Mouse (Mus musculus) neural tube, embryonic 11.5 days (tissue): ENCODE data around the gene Crocc. TPM values are rescaled to one million over a fixed set of nuclear protein-coding genes. Genes with fewer than 3 reads are reported as not detected.

Source experiments
- polyA plus RNA-seq: library from polyadenylated mRNA; unstranded; fragments of >200 nt; fragmentation: Nextera tagmentation; extraction: Ambion mirVana; gene quantifications from 2 replicates; pipeline ENCODE4 v1.2.1, GENCODE M21; 2014

The Crocc gene
- polyA plus RNA-seq, 1 experiment from 2014 or later: 10.3 TPM

Other genes starting within 250 kb of the Crocc start
- not detected in 2 replicates for gene Padi3, start 249.9 kb downstream of the Crocc start, polyA plus RNA-seq
- 0.22 TPM in 1 of 2 replicates, not detected in the other for gene Padi1, start 214.8 kb downstream of the Crocc start, polyA plus RNA-seq
- gene Padi2, start 154.2 kb downstream of the Crocc start, polyA plus RNA-seq: 1.1 and 1.7 TPM in 2 replicates
- gene Sdhb, start 99.3 kb downstream of the Crocc start, polyA plus RNA-seq: 408 and 418 TPM in 2 replicates
- 58.7 and 59.7 TPM in 2 replicates for gene Atp13a2, start 73.7 kb downstream of the Crocc start, polyA plus RNA-seq
- 279 and 295 TPM in 2 replicates for gene Mfap2, start 50.1 kb downstream of the Crocc start, polyA plus RNA-seq
- gene Necap2, start 17.8 kb upstream of the Crocc start, polyA plus RNA-seq: 47.7 and 53.0 TPM in 2 replicates
- gene Spata21, start 27.8 kb upstream of the Crocc start, polyA plus RNA-seq: not detected in 2 replicates
- 30.7 and 32.1 TPM in 2 replicates for gene Szrd1, start 79.2 kb upstream of the Crocc start, polyA plus RNA-seq
- 29.3 and 30.3 TPM in 2 replicates for gene Fbxo42, start 87.4 kb upstream of the Crocc start, polyA plus RNA-seq
- 5.4 and 6.5 TPM in 2 replicates for gene Rsg1, start 153.4 kb upstream of the Crocc start, polyA plus RNA-seq
- gene Arhgef19, start 178.9 kb upstream of the Crocc start, polyA plus RNA-seq: 1.2 and 2.3 TPM in 2 replicates
- 1.6 and 2.5 TPM in 2 replicates for gene Epha2, start 240.7 kb upstream of the Crocc start, polyA plus RNA-seq